Mouse (Mus musculus) midbrain, embryonic 15.5 days (tissue): ENCODE measurements around the gene Ezh1. TPM values are rescaled to one million over a fixed set of nuclear protein-coding genes. Genes with fewer than 3 reads are reported as not detected.

ENCODE experiments used
- ATAC-seq: fragments of 200-750 bp; cut with Nextera tagmentation; replicated peaks from 2 replicates; pipeline ENCODE4 v1.8.0; 2017; ENCODE audit warnings: moderate TSS enrichment
- H3K27ac ChIP-seq: fragments of 300-500 bp; sonication (generic); 2 replicates; pipeline ENCODE4 v1.5.1; 2015; ENCODE audit warnings: mild to moderate bottlenecking, inconsistent platforms
- H3K27me3 ChIP-seq: fragments of 300-500 bp; sonication (generic); replicated peaks from 2 replicates; pipeline ENCODE4 v1.6.1; 2015; ENCODE audit warnings: inconsistent platforms
- H3K36me3 ChIP-seq: fragments of 300-500 bp; sonication (generic); replicated peaks from 2 replicates; pipeline ENCODE4 v1.6.1; 2015; ENCODE audit warnings: inconsistent platforms
- H3K4me1 ChIP-seq: fragments of 300-500 bp; sonication (generic); 2 replicates; pipeline ENCODE4 v1.6.1; 2015; ENCODE audit warnings: inconsistent platforms
- H3K4me2 ChIP-seq: fragments of 300-500 bp; sonication (generic); 2 replicates; pipeline ENCODE4 v1.6.1; 2015; ENCODE audit warnings: inconsistent platforms, mild to moderate bottlenecking, moderate library complexity
- H3K4me3 ChIP-seq: fragments of 300-500 bp; sonication (generic); 2 replicates; pipeline ENCODE4 v1.5.1; 2015; ENCODE audit warnings: mild to moderate bottlenecking, inconsistent platforms
- H3K9ac ChIP-seq: fragments of 300-500 bp; sonication (generic); 2 replicates; pipeline ENCODE4 v1.6.1; 2015; ENCODE audit warnings: mild to moderate bottlenecking, inconsistent platforms
- H3K9me3 ChIP-seq: fragments of 300-500 bp; sonication (generic); 2 replicates; pipeline ENCODE4 v1.6.1; 2016; ENCODE audit warnings: inconsistent platforms
- WGBS: fragments of 180-500 bp; shearing (Covaris S2); methylation state at CpG from one replicate; pipeline ENCODE4 v1.1.7; 2015; ENCODE audit warnings: mixed read lengths; 5-methylcytosine and 5-hydroxymethylcytosine counted together
- polyA plus RNA-seq: library from polyadenylated mRNA; unstranded; fragments of >200 nt; fragmentation: Nextera tagmentation; extraction: Ambion mirVana; gene quantifications from 2 replicates; pipeline ENCODE4 v1.2.1, GENCODE M21; 2015

The Ezh1 gene
- polyA plus RNA-seq, 1 experiment from 2014 or later = 30.7 TPM

GRCm38 (mm10) chr11:101174389-101174745 is 51.9 kb downstream of the Ezh1 start:
- Histone ChIP-seq H3K27me3 (peaks cover 25% of the 10 kb centered on the region), H3K9me3 (no peaks in the 10 kb centered on the region), H3K9ac (peak overlapping the region; percentile 37; the same call in 1 of the 2 replicates), H3K4me1 (peaks cover 80% of the 10 kb centered on the region), H3K27ac (peak overlapping the region; percentile 55; the same call in 1 of the 2 replicates), H3K4me3 (peak overlapping the region; percentile 27), H3K36me3 (no peaks in the 10 kb centered on the region), H3K4me2 (peak overlapping the region; percentile 57)
- ATAC-seq = no peak
- WGBS = 18% methylated on average over 9 of the region's 9 CpGs

GRCm38 (mm10) chr11:101173631-101174388 is 52.5 kb downstream of the Ezh1 start:
- Histone ChIP-seq H3K27ac (peak overlapping the region; percentile 45), H3K4me3 (peak overlapping the region; percentile 27), H3K27me3 (peaks cover 29% of the 10 kb centered on the region), H3K4me1 (peaks cover 86% of the 10 kb centered on the region), H3K36me3 (no peaks in the 10 kb centered on the region), H3K9ac (peak overlapping the region; percentile 37; the same call in 1 of the 2 replicates), H3K9me3 (no peaks in the 10 kb centered on the region), H3K4me2 (peak overlapping the region; percentile 57)
- peak; percentile 31; the same call in 1 of the 2 replicates for ATAC-seq
- 1% methylated on average over 61 of the region's 61 CpGs for WGBS

- Histone ChIP-seq H3K4me3 (no peak overlapping the region), H3K27ac (no peak overlapping the region), H3K4me1 (peaks cover 86% of the 10 kb centered on the region), H3K36me3 (no peaks in the 10 kb centered on the region), H3K27me3 (peaks cover 31% of the 10 kb centered on the region), H3K9ac (no peak overlapping the region), H3K9me3 (no peaks in the 10 kb centered on the region), H3K4me2 (peak overlapping the region; percentile 57)
- whole genome bisulfite sequencing = 5% methylated on average over 11 of the region's 11 CpGs
- ATAC-seq = no peak
Measured at GRCm38 (mm10) chr11:101173112-101173511, 53.2 kb downstream of the Ezh1 start.

GRCm38 (mm10) chr11:101172434-101172815 is 53.8 kb downstream of the Ezh1 start:
- Histone ChIP-seq H3K4me3 (peak overlapping the region; percentile 53), H3K9ac (peak overlapping the region; percentile 46), H3K27ac (peak overlapping the region; percentile 83), H3K27me3 (peaks cover 31% of the 10 kb centered on the region), H3K36me3 (peaks cover under 1% of the 10 kb centered on the region; the same call in 1 of the 2 replicates), H3K4me1 (peaks cover 80% of the 10 kb centered on the region), H3K4me2 (peak overlapping the region; percentile 88), H3K9me3 (no peaks in the 10 kb centered on the region)
- no peak for ATAC-seq
- 11% methylated on average over 5 of the region's 5 CpGs for WGBS

GRCm38 (mm10) chr11:101171721-101172433 is 54.4 kb downstream of the Ezh1 start:
- Histone ChIP-seq H3K4me3 (peak overlapping the region; percentile 53), H3K9me3 (no peaks in the 10 kb centered on the region), H3K36me3 (peaks cover 5% of the 10 kb centered on the region; the same call in 1 of the 2 replicates), H3K27ac (peak overlapping the region; percentile 83), H3K27me3 (peaks cover 31% of the 10 kb centered on the region), H3K4me2 (peak overlapping the region; percentile 88), H3K4me1 (peaks cover 74% of the 10 kb centered on the region), H3K9ac (peak overlapping the region; percentile 46)
- peak; percentile 57 for ATAC-seq
- WGBS = under 1% methylated on average over 31 of the region's 31 CpGs

GRCm38 (mm10) chr11:101170811-101171610 is 55.3 kb downstream of the Ezh1 start, which contains the start of gene Plekhh3:
Plekhh3 (minus strand) TSS chr11:101171351.
- Histone ChIP-seq H3K4me1 (peaks cover 68% of the 10 kb centered on the region), H3K36me3 (peaks cover 5% of the 10 kb centered on the region; the same call in 1 of the 2 replicates), H3K9me3 (no peaks in the 10 kb centered on the region), H3K4me2 (peak within 1 kb of the TSS; percentile 88), H3K27me3 (peaks cover 38% of the 10 kb centered on the region), H3K9ac (peak within 1 kb of the TSS; percentile 64), H3K27ac (peak within 1 kb of the TSS; percentile 83), H3K4me3 (peak within 1 kb of the TSS; percentile 84)
- under 1% methylated on average over 47 of the region's 50 CpGs for WGBS
- peak; percentile 96 for ATAC-seq

GRCm38 (mm10) chr11:101170354-101170810 is 55.9 kb downstream of the Ezh1 start, which contains the start of gene Cntnap1:
Cntnap1 (plus strand) TSS chr11:101170523.
- peaks cover 44% of the 10 kb centered on the region for H3K27me3 ChIP-seq
- H3K4me1 ChIP-seq = peaks cover 64% of the 10 kb centered on the region
- H3K4me2 ChIP-seq = peak within 1 kb of the TSS; percentile 88

GRCm38 (mm10) chr11:101169301-101170107 is 56.8 kb downstream of the Ezh1 start:
- Histone ChIP-seq H3K9ac (peak overlapping the region; percentile 64; the same call in 1 of the 2 replicates), H3K27ac (no peak overlapping the region), H3K36me3 (peaks cover 5% of the 10 kb centered on the region; the same call in 1 of the 2 replicates), H3K9me3 (no peaks in the 10 kb centered on the region), H3K4me3 (peak overlapping the region; percentile 84), H3K4me2 (peak overlapping the region; percentile 88), H3K27me3 (peaks cover 47% of the 10 kb centered on the region), H3K4me1 (peaks cover 58% of the 10 kb centered on the region)
- WGBS = 16% methylated on average over 17 of the region's 17 CpGs
- ATAC-seq = no peak

More at GRCm38 (mm10) chr11:101170354-101170810, 55.9 kb downstream of the Ezh1 start, which contains the start of gene Cntnap1:
- Histone ChIP-seq H3K9ac (peak within 1 kb of the TSS; percentile 64), H3K36me3 (peaks cover 5% of the 10 kb centered on the region; the same call in 1 of the 2 replicates), H3K27ac (peak within 1 kb of the TSS; percentile 81), H3K9me3 (no peaks in the 10 kb centered on the region), H3K4me3 (peak within 1 kb of the TSS; percentile 84)
- WGBS = under 1% methylated on average over 35 of the region's 35 CpGs
- no peak for ATAC-seq

GRCm38 (mm10) chr11:101168301-101168980 is 57.8 kb downstream of the Ezh1 start:
- peaks cover 11% of the 10 kb centered on the region; the same call in 1 of the 2 replicates for H3K36me3 ChIP-seq
- H3K27me3 ChIP-seq = peaks cover 58% of the 10 kb centered on the region
- peaks cover 54% of the 10 kb centered on the region for H3K4me1 ChIP-seq
- no peak overlapping the region for H3K27ac ChIP-seq
- no peak for ATAC-seq
- 0 out of 2 replicates have a peak overlapping the region, but pooled peaks have one; percentile 84 for H3K4me3 ChIP-seq
- WGBS = 63% methylated on average over 18 of the region's 18 CpGs
- H3K9ac ChIP-seq = no peak overlapping the region
- H3K4me2 ChIP-seq = peak overlapping the region; percentile 88; the same call in 1 of the 2 replicates
- H3K9me3 ChIP-seq = no peaks in the 10 kb centered on the region

GRCm38 (mm10) chr11:101167963-101168300 is 58.3 kb downstream of the Ezh1 start:
- H3K4me2 ChIP-seq = no peak overlapping the region
- 47% methylated on average over 8 of the region's 8 CpGs for WGBS
- peaks cover 49% of the 10 kb centered on the region for H3K4me1 ChIP-seq
- H3K27ac ChIP-seq = no peak overlapping the region
- no peak for ATAC-seq
- H3K4me3 ChIP-seq = no peak overlapping the region
- H3K36me3 ChIP-seq = peaks cover 13% of the 10 kb centered on the region; the same call in 1 of the 2 replicates
- H3K27me3 ChIP-seq = peaks cover 63% of the 10 kb centered on the region
- no peak overlapping the region for H3K9ac ChIP-seq
- H3K9me3 ChIP-seq = no peaks in the 10 kb centered on the region
